Mouse (Mus musculus) ZHBTc4 (cell line): ENCODE measurements around the gene Fam173b.
A peak's percentile ranks its signal among the peaks of the same experiment; 100 is the strongest.
"Not testable (repeated sequence)": the region's sequence is repeated elsewhere in the genome, so short reads cannot be mapped to it uniquely, and the experiment has no call there.

Experiments
- DNase-seq: peaks from one replicate; pipeline ENCODE4 v3.0.0-alpha.2; 2011; ENCODE audit warnings: low read depth, low spot score

Fam173b gene

DNA sequence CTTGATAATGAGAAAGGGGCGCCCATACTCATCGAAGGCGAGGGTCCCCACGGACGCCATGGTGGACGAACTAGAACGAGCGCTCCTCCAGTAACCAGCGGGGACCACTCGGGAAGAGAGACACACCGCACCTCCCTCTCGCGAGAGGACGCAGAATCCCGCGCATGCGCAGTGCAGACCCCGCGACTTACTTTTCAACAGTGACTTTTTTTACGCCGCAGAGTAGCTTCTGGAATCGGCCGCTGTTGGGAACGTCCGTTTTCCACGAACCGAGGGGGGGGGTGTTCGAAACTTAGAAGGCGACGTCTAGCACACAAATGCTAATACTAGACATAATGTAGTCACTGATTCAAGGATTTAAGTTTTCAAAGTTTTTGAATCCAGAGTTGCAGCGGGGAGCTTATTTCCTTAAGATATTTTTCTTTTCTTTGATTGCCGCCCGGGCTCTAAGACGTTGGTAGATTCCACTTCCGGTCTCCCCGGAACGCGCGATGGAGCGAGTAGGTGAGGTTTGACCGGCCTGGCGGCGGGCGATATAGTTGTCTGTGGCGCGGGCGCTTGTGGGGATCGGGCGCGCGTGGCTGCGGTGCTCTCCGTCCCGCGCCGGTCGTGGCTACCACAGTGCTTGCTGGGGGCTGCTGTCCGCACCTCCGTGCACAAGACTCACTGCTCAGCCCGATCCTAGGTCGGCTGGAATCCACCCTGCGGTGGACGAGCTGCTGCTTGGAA lies at the start of gene Fam173b, which contains the start of gene Cct5:
Gene Fam173b, plus strand, starts transcription at position 207 of the 729 bp plus-strand sequence.
Gene Cct5, minus strand, starts transcription at position 159 of the 729 bp plus-strand sequence.
- DNase-seq, result peak; percentile 99

DNA sequence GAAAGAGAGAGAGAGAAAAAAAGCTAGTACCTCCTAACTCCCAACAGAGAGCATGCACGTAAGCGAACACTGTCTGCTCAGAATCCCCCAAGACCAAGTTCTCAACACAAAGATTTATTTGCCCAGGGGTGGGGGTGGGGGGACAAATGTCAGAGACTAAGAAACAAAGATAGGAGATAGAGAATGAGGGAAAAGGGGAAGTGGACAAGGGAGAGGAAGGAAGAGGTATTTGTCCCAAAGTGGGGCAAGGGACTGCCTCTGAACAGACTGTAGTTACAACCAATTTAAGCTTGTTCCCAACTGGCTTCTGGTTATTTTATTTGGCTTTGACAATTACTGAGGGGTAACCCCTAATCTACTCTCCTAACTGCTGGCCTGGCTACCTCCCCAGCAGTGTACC lies 46.8 kb upstream of the Fam173b start:
- no peak for DNase-seq

DNA sequence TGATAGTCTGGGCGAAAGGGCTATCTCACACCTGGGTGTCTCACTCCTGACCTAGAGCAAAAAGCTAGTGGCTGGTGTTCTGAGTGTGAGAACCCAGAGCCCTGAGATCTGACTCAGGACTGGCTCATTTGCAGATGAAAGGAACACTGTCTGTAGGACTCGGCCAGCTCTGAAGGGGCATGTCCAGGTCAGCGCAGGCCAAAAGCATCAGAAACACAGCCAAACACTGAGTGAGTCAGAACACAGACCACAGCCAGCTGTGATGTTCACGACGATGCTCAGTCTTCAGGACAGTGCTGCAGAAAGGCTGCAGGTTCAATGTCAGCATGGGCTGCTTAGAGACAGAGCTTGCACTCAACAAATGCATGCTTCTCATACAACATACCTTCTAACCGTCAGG lies 40.3 kb upstream of the Fam173b start:
- DNase-seq, result no peak

DNA sequence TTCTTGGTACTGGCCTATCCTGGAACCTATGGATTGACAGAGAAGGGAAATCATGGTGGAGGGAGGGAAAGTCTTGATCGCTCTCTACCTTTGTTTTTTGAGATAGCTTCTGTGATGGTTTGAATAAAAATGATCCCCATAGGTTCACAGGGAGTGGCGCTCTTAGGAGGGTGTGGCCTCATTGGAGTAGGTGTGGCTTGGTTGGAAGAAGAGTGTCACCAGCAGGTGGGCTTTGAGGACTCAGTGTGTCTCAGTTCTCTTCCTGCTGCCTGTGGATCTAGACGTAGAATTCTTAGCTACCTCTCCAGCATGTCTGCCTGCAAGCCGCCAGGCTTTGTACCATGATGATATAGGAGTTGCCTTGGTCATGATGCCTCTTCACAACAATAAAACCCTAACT lies 39.7 kb upstream of the Fam173b start:
- DNase-seq, result peak; percentile 69

- DNase-seq, result no peak
These were observed 38.8 kb upstream of the Fam173b start for GRCm38 (mm10) chr15:31562847-31563246.

- no peak for DNase-seq
These were observed 37.8 kb upstream of the Fam173b start for GRCm38 (mm10) chr15:31563577-31564546.

DNA sequence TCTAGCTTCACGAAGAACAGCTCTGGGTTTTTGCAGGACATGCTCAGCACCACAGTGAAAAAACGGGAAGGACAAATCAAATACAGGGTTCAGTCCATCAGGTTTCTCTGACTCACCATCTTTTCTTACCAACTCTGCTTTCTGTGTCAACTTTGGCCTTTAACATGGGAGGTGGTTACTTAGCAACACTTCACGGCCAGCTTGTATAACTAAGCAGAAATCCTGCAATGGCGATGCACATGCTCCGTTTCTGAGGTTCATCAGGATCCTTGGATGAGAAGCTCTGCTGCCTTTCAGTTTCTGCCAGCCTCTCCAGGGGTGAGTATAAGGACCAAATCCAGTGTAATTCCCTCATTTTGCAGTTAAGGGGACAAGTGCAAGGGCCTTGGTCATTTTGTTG lies 36.5 kb upstream of the Fam173b start, which contains the start of gene Cmbl:
Gene Cmbl, plus strand, starts transcription at position 206 of the 400 bp plus-strand sequence.
- DNase-seq, result no peak

- DNase-seq, result no peak
These were observed 35.9 kb upstream of the Fam173b start for GRCm38 (mm10) chr15:31565786-31566185.

GRCm38 (mm10) chr15:31567431-31567830 lies 34.2 kb upstream of the Fam173b start:
- DNase-seq, result peak; percentile 65

DNA sequence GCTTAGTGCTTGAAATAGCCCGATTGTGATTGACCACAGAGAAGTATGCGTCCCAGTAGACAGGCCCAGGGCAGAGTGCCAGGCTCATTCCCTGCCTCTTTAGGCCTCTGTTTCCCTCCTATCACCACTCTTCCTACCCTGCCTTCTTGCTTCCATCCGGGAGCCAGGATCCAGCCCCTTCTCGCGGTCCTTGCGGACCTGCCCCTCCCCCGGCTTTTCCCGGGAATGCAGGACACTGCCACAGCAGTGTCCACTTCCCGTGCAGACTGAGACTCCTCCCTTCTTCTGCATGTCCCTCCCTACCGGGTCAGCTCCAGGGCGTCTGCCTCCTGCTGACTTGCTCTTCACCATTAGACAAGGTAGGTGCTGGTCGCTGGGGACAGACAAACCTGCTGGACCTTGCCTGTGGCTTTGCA lies 33.1 kb upstream of the Fam173b start:
- no peak for DNase-seq

DNA sequence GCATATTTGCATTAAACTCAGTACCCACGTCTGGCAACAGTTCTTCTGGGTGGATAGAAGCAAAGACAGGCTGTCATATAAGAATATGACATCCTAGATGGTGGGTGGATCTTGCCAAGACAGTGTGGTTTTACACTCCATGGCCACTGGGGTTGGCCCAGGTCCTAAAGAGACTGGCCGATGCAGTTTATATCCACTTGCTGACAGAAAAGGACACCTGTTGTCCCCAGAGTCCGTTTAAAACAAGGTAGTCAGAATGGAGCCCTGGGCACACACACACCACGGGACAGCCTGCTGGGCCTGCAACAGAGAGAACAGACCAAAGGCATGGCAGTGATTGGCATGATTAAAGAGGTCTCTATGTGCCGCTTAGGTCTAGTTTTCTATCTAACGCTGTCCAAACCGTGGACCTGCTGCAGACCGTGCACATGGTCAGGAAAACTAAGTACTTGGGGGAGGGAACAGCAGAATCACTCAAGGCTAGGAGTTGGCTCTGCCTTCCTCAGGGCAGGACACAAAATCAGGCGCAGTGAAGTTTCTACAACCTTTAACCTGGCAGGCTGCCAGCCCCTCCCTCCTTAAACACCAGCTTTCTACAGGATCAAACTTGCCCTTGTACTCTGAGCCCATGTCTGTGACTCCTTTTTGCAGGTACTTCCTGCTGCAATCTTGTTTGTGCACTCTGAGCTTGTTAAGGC lies 32.2 kb upstream of the Fam173b start:
- DNase-seq, result no peak

GRCm38 (mm10) chr15:31570959-31571358 lies 30.7 kb upstream of the Fam173b start:
- no peak for DNase-seq

GRCm38 (mm10) chr15:31571906-31572722 lies 29.5 kb upstream of the Fam173b start:
- no peak for DNase-seq

DNA sequence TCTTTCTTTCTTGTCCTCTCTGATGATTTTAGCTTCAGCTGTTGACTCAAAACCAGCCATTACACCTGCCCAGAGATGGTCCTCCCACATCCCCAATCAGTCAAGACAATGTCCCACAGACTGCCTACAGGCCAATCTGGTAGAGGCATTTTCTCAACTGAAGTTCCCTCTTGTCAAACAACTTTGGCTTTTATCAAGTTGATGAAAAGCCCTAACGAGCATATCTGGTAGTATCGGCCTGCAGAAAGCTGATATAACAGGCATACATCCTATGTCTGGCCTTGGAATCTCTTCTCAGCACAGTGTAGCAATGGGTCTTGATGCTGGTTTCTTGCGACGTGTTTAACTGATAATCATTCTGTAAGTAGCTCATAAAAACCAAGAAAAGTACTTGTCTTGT lies 28.4 kb upstream of the Fam173b start:
- DNase-seq, result no peak

DNA sequence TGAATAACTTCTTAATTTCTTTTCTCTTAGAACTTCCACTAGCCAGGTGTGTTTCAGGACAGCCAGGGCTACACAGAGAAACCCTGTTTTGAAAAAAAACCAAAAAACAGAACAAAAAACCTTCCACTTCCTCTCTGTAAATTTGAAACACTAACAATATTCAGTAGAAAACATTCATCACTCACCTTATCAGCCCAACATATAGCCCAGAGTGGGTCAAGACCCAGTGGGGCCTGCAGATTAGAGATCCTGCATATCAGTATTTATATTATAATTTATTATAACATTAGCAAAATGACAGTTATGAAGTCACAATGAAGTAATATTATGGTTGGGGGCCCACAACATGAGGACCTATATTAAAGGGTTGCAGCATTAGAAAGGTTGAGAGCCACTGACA lies 28.0 kb upstream of the Fam173b start:
- DNase-seq, result no peak

DNA sequence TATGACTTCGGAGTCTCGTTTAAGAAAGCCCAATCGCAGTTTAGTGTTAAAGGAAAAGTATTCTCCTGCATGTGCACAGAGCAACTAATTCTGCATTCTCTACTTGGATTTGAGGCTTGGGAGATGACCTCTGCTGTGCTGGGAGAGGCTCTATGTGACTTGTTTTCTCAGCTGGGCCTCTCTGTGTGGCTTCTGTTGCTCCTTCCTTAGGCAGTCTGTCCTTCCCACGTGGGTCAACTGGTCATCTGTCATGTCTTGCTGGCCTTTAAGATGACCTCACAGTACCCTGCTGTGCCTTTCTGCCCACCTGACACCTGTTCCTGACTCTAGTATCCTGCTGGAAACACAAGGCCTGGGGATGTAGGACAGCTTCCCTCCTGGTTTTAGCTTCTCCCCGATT lies 25.6 kb upstream of the Fam173b start:
- no peak for DNase-seq

DNA sequence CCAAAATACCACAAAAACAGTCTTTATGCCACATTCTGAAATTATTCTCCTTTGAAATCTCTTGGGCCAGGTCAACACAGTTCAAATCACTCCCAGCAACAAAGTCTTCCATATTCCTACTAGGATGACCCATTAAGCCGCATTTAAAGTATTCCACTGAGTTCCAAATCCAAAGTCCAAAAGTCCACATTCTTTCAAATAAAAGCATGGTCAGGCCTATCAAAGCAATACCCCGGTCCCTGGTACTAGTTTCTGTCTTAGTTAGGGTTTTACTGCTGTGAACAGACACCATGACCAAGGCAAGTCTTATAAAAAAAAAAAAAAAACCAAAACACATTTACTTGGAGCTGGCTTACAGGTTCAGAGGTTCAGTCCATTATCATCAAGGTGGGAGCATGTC lies 20.6 kb upstream of the Fam173b start:
- not testable (repeated sequence) for DNase-seq

GRCm38 (mm10) chr15:31583304-31584085 lies 18.2 kb upstream of the Fam173b start:
- no peak for DNase-seq

GRCm38 (mm10) chr15:31585238-31585637 lies 16.4 kb upstream of the Fam173b start:
- DNase-seq, result no peak

- no peak for DNase-seq
These were observed 15.6 kb upstream of the Fam173b start for GRCm38 (mm10) chr15:31586088-31586487.
